Mouse (Mus musculus) Muller cell, postnatal 12 days (primary cell): ENCODE measurements around the gene Sec23a.
"Not testable (repeated sequence)": the region's sequence is repeated elsewhere in the genome, so short reads cannot be mapped to it uniquely, and the experiment has no call there.

Experiments
- DNase-seq: peaks from one replicate; pipeline ENCODE4 v3.0.0-alpha.2; 2015; ENCODE audit errors: inconsistent ontology term

Sec23a gene

GRCm38 (mm10) chr12:58985766-58986165 is 26.1 kb downstream of the Sec23a start:
- DNase-seq, result no peak

GRCm38 (mm10) chr12:58981178-58981661 is 30.6 kb downstream of the Sec23a start:
- DNase-seq, result not testable (repeated sequence)

DNA sequence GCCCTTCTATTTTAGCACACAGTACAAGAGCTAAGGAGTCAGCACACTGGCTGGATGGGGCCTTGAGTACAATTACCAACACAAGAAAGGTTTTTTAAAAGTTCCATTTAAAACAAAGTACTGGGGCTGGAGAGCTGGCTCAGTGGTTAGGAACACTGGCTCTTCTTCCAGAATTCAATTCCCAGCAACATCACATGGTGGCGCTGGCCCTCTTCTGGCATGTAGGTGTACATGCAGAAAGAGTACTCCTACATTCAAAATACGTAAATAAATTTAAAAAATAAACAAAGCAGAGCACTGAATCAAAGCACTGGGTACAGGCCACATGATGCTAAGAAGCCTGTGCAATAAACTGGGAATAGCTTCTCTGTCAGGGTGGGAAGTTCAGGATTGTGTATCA is 34.9 kb downstream of the Sec23a start:
- DNase-seq, result no peak

- no peak for DNase-seq
These were observed 47.2 kb downstream of the Sec23a start for GRCm38 (mm10) chr12:58964583-58964982.

- DNase-seq, result no peak
These were observed 51.0 kb downstream of the Sec23a start for GRCm38 (mm10) chr12:58960844-58961243.

GRCm38 (mm10) chr12:58956624-58957023 is 55.2 kb downstream of the Sec23a start:
- DNase-seq, result no peak

GRCm38 (mm10) chr12:58956162-58956561 is 55.7 kb downstream of the Sec23a start:
- no peak for DNase-seq

- no peak for DNase-seq
These were observed 63.9 kb downstream of the Sec23a start for GRCm38 (mm10) chr12:58947879-58948278.

- peak; percentile 16 for DNase-seq
These were observed 64.6 kb downstream of the Sec23a start for GRCm38 (mm10) chr12:58947231-58947630.

DNA sequence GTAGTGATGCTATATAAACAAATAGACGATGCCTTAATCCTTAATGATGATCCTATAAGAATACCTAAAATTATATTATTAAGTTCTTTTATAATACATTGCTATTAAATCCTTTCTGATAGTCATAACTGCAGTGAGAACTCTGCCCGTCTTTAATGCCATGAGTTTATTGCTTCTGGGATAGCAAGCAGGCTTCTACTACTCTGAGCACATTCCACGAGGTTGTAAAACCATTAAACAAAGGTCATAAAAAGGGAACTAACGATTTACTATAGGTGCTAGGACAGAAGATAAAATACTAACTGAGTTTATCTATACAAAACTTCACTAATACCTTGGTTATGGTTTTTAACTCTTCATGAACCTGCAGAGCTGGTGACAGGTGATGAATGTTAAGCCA is 69.3 kb downstream of the Sec23a start:
- DNase-seq, result no peak

GRCm38 (mm10) chr12:58934580-58934979 is 77.2 kb downstream of the Sec23a start:
- DNase-seq, result no peak

DNA sequence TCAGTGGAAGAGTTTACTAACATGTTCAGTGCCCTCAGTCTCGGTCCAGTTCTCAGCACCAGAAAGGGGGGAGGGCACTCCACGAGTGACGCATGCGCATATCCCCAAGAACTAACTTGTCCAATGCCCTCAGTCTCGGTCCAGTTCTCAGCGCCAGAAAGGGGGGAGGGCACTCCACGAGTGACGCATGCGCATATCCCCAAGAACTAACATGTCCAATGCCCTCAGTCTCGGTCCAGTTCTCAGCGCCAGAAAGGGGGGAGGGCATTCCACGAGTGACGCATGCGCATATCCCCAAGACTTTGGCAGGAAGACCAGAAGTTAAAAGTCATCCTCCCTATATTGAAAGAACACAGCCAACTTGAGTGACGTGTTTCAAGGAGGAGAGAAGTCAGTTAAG is 86.8 kb downstream of the Sec23a start:
- DNase-seq, result no peak

DNA sequence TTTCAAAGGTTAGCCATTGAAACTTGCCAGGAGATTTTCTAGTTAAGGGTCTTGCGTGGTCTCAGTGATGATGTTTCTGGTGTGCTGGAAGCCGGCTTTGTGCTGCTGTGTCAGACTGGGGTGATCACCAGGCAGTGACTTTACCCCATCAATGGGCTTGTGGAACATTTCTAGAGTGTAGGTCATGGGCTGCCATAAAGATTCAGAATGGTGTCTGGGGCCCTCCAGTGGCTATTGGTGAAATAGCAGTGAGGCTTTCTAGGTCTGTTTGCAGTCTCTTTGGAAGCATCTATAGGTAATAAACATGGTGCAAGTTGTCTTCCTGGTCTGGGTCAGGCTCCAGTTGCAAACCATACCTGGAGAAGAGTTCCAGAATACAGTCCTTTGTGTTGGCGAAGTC is 87.8 kb downstream of the Sec23a start:
- DNase-seq, result peak; percentile 37

DNA sequence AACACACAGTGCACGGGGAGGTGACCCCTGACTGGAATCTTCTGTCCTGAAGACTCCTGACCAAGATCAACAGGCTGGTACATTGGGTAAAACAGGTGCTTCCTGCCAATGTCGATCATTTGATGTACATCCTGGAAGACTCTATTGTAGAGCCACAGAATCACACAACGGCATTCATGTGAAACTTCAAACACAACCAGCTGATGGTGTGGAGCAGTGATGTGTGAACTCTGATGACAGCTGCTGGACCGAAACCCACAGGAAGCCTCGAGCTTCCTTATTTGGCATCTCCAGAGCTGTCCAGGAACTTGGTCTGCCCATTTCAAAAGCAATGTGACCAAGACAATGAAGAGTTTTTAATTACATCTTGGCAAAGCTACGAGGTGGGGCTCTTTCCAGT is 91.0 kb downstream of the Sec23a start:
- DNase-seq, result peak; percentile 87

- no peak for DNase-seq
These were observed 92.3 kb downstream of the Sec23a start for GRCm38 (mm10) chr12:58919516-58919915.

GRCm38 (mm10) chr12:58909826-58910225 is 102.0 kb downstream of the Sec23a start:
- peak; percentile 82 for DNase-seq
